22 mouse cellular contexts compared by ENCODE assay signal in the genomic region with DNA sequence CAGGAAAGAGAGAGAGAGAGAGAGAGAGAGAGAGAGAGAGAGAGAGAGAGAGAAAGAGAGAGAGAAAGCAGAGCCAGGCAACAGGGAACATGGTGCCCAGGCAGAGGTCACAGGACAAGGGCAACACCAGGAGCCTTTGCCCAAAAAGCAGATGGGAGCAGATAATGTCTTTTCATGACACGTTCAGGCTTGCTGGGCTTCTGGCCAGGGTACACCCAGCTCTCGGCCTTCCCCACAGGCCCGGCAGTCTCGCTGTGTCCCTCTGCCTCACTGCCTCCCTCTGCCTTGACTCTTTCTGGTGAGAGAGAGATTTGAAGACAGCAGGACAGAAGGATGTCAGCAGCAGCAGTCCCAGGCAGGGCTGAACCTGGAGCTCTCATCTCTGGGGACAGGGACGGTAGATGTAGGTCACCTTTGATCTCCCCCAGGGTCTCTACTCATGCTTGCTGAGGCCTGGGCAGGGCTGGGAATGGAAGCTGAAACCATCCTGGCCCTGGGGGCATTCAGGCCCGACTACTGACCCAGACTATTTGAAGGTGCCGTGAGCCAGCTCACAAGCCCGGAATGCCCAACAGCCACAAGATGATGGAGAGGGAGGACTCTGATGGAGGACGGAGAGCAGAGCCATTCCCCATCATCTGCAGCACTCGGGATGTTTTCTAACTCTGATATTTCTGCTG. TPM values are rescaled to one million over a fixed set of nuclear protein-coding genes. Genes with fewer than 3 reads are reported as not detected.
DNase-seq lines count a peak whose midpoint lies in the region; ATAC-seq lines count a peak whose summit lies in the region.
"Had no signal": no experiment of that assay in that cellular context is flagged by ENCODE, and none has a peak within 500 bp of the region (broad histone marks: within the 10 kb centered on the region; RNA-seq: fewer than 3 reads in every experiment).

No protein-coding gene starts in this region.

- 0 out of 2 replicates have a peak overlapping the region, but pooled peaks have one; percentile 10 for H3K9ac ChIP-seq in embryonic facial prominence, embryonic 12.5 days

- peak; percentile 97 for DNase-seq in heart, adult 11 months
- DNase-seq in heart, postnatal 25 days (ENCODE audit: low spot score), result no peak
- peak; percentile 64 for DNase-seq in retina, postnatal 1 day
- no peak for DNase-seq in layer of hippocampus, adult 9-10 months (ENCODE audit: low spot score)
- DNase-seq: cerebellum, adult 9-10 months; embryo, embryonic 11 days; kidney, adult 11 months; kidney, postnatal 36 days; thymus, postnatal 14 days had no signal

- peaks cover 8% of the 10 kb centered on the region for H3K9me3 ChIP-seq in megakaryocyte, embryonic 14.5 days
- H3K9me3 ChIP-seq in embryonic facial prominence, embryonic 12.5 days, result no peaks in the 10 kb centered on the region

- no peak overlapping the region for H3K27ac ChIP-seq in embryonic facial prominence, embryonic 12.5 days
- H3K27ac ChIP-seq: macrophage had no signal

- 47% methylated on average over 10 of the region's 10 CpGs for WGBS in embryonic facial prominence, embryonic 12.5 days

- no peaks in the 10 kb centered on the region for H3K36me3 ChIP-seq in megakaryocyte, embryonic 14.5 days (replicated peaks; ENCODE audit: low read length)
- H3K36me3 ChIP-seq in embryonic facial prominence, embryonic 12.5 days, result no peaks in the 10 kb centered on the region

- intact Hi-C loops in heart, postnatal 25 days (cut with DNase I), result no loop called here

- ATAC-seq in megakaryocyte, adult 5-6 weeks (ENCODE audit: poor library complexity, severe bottlenecking), result no peak
- ATAC-seq in embryonic facial prominence, embryonic 12.5 days (ENCODE audit: insufficient number of reproducible peaks, insufficient read depth, low FRiP score, low TSS enrichment), result no peak

- peak overlapping the region; percentile 16 for H3K4me3 ChIP-seq in megakaryocyte, embryonic 14.5 days (replicated peaks)
- no peak overlapping the region for H3K4me3 ChIP-seq in embryonic facial prominence, embryonic 12.5 days

- peaks cover 69% of the 10 kb centered on the region for H3K27me3 ChIP-seq in megakaryocyte, embryonic 14.5 days (replicated peaks)
- H3K27me3 ChIP-seq in embryonic facial prominence, embryonic 12.5 days, result no peaks in the 10 kb centered on the region
- H3K27me3 ChIP-seq: CH12.LX had no signal

- H3K4me2 ChIP-seq in embryonic facial prominence, embryonic 12.5 days (replicated peaks), result no peak overlapping the region

- peaks cover 29% of the 10 kb centered on the region for H3K4me1 ChIP-seq in megakaryocyte, embryonic 14.5 days
- no peaks in the 10 kb centered on the region for H3K4me1 ChIP-seq in embryonic facial prominence, embryonic 12.5 days

RNA-seq across cellular contexts. Expression of gene Eps8l3, which starts 45.0 kb away (rescaled TPM):
- not detected for total RNA-seq in heart, postnatal 25 days (2021)
- not detected in 2 replicates for polyA plus RNA-seq in megakaryocyte, embryonic 14.5 days (2012; ENCODE audit: insufficient read depth, low replicate concordance)
- not detected in 2 replicates for total RNA-seq in megakaryocyte, adult 5-6 weeks (2015)
- not detected in 2 replicates for total RNA-seq in megakaryocyte, adult 5-6 weeks (2017)
- not detected in 2 replicates for polyA plus RNA-seq in embryonic facial prominence, embryonic 12.5 days (2016; fragmentation: Nextera tagmentation; extraction: Ambion mirVana)
- total RNA-seq: adrenal gland, adult 18-20 months; CH12.LX; gastrocnemius, postnatal 36 days; hematopoietic stem cell, adult 5-6 weeks; layer of hippocampus, postnatal 25 days; monocyte, adult 5-6 weeks had no signal
- polyA plus RNA-seq: brain, embryonic 14.5 days; limb, embryonic 11.5 days; macrophage; neural tube, embryonic 14.5 days had no signal

Comparison
In these comparisons a context has a peak if more than half of its experiments do, and no peak if none do; other contexts are left out.
1. DNase-seq: peak in heart, adult 11 months (single experiment) and retina, postnatal 1 day (single experiment); none in heart, postnatal 25 days (single experiment) and layer of hippocampus, adult 9-10 months (single experiment).